ENCODE assay signal across 14 mouse cellular contexts in the genomic region with DNA sequence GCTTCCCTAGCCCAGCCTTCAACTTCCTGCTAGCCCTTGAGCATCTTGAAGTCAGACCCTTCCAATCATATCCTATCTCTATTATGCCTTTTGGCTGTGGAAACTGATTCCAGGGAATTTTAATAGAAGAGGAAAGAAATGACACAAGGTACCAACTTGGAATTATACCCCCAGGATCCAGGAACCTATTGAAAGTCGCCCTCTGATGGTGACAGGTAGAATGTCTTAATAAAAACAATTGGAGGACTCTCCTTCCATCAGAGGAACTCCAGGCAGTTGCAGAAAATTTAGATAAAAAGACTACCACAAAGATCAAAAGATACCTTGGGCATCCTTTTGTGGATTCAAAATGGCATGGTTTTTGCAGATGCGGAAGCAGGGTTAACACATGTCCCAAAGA. TPM values are rescaled to one million over a fixed set of nuclear protein-coding genes. Genes with fewer than 3 reads are reported as not detected.
A peak's percentile ranks its signal among the peaks of the same experiment; 100 is the strongest.
DNase-seq lines count a peak whose midpoint lies in the region; ATAC-seq lines count a peak whose summit lies in the region.
"Had no signal": no experiment of that assay in that cellular context is flagged by ENCODE, and none has a peak within 500 bp of the region (broad histone marks: within the 10 kb centered on the region; RNA-seq: fewer than 3 reads in every experiment).

No protein-coding gene starts in this region.

- intact Hi-C loops in heart, postnatal 10 days (cut with DNase I), result loop anchor here (10.0 kb wide), 1 partner anchor 388 kb away; no protein-coding TSS in a partner anchor

- DNase-seq in heart, postnatal 10 days, result peak; percentile 11 to 23
- DNase-seq in heart, adult 18-20 months, result no peak
- DNase-seq in lung, postnatal 36 days, result peak; percentile 10
- no peak for DNase-seq in lung, adult 18-20 months
- DNase-seq in NIH3T3 (ENCODE audit: low read depth), result peak; percentile 68
- peak; percentile 37 for DNase-seq in retina, embryonic 14.5 days (ENCODE audit: low spot score)
- no peak for DNase-seq in cerebellum, adult 8-10 months
- DNase-seq: cerebellum, postnatal 36 days; kidney, adult 8-10 months; right cerebral cortex, postnatal 14 days had no signal

- ATAC-seq in activated CD4-positive, CD25-positive, alpha-beta regulatory T cell, adult 4 months, result no peak

RNA-seq across cellular contexts. Expression of gene Tsga13, which starts 7.4 kb away (rescaled TPM):
- under 1 TPM in 1 of 2 experiments, not detected in 1; 0.30 TPM for total RNA-seq in heart, postnatal 10 days (2021)
- not detected for total RNA-seq in heart, adult 18-20 months (2021)
- polyA plus RNA-seq in activated CD4-positive, CD25-positive, alpha-beta regulatory T cell, adult 4 months (2017; shearing (Covaris generic)), result not detected
- total RNA-seq: heart, postnatal 25 days had no signal
- polyA plus RNA-seq: neural tube, embryonic 11.5 days; urinary bladder, adult 2 months had no signal

RNA-seq across cellular contexts. Expression of gene Copg2, which starts 26.2 kb away (rescaled TPM):
- 10 to 100 TPM; 47.3 to 57.2 TPM for total RNA-seq in heart, postnatal 10 days (2021)
- 10 to 100 TPM; 36.9 to 41.8 TPM for total RNA-seq in heart, adult 18-20 months (2021)
- polyA plus RNA-seq in activated CD4-positive, CD25-positive, alpha-beta regulatory T cell, adult 4 months (2017; shearing (Covaris generic)), result 10 to 100 TPM; 31.9 to 32.3 TPM

RNA-seq across cellular contexts. Expression of gene Klf14, which starts 36.1 kb away (rescaled TPM):
- under 1 TPM; 0.72 to 0.89 TPM for total RNA-seq in heart, postnatal 10 days (2021)
- under 1 TPM; 0.18 to 0.22 TPM for total RNA-seq in heart, adult 18-20 months (2021)
- polyA plus RNA-seq in activated CD4-positive, CD25-positive, alpha-beta regulatory T cell, adult 4 months (2017; shearing (Covaris generic)), result not detected
- polyA plus RNA-seq: urinary bladder, adult 2 months had no signal

Comparison
In these comparisons a context has a peak if more than half of its experiments do, and no peak if none do; other contexts are left out.
1. DNase-seq: peak in heart, postnatal 10 days (2 of 2), lung, postnatal 36 days (single experiment), NIH3T3 (single experiment) and retina, embryonic 14.5 days (single experiment); none in heart, adult 18-20 months (0 of 2), lung, adult 18-20 months (0 of 2) and cerebellum, adult 8-10 months (single experiment).